Mouse (Mus musculus) heart, postnatal 0 days (tissue): ENCODE data around the gene Rab11fip5.

ENCODE experiments used
- CTCF ChIP-seq: IDR thresholded peaks from 2 replicates; pipeline ENCODE4 v1.5.1; 2016; ENCODE audit warnings: antibody characterized with exemption, control low read depth, low read depth
- EP300 ChIP-seq: IDR thresholded peaks from 2 replicates; pipeline ENCODE4 v1.6.1; 2016; ENCODE audit warnings: antibody characterized with exemption, low read depth

GRCm38 (mm10) chr6:85395360-85395759 is 20.9 kb upstream of the Rab11fip5 start:
- TF ChIP-seq CTCF (no peak), EP300 (no peak)
